Mouse (Mus musculus): ENCODE data around the gene Igfn1. TPM values are rescaled to one million over a fixed set of nuclear protein-coding genes. Genes with fewer than 3 reads are reported as not detected.
A peak's percentile ranks its signal among the peaks of the same experiment; 100 is the strongest.

The Igfn1 gene
- total RNA-seq (2021): 10 to 100 TPM; 32.4 to 62.9 TPM
- long read RNA-seq, experiment 1, partial matches to known transcripts: 30 of 35 reads
- long read RNA-seq, experiment 1, other reads (novel, unspliced or antisense): 5 of 35 reads
- long read RNA-seq, experiment 2, partial matches to known transcripts: 65 of 86 reads
- long read RNA-seq, experiment 2, other reads (novel, unspliced or antisense): 21 of 86 reads

DNA sequence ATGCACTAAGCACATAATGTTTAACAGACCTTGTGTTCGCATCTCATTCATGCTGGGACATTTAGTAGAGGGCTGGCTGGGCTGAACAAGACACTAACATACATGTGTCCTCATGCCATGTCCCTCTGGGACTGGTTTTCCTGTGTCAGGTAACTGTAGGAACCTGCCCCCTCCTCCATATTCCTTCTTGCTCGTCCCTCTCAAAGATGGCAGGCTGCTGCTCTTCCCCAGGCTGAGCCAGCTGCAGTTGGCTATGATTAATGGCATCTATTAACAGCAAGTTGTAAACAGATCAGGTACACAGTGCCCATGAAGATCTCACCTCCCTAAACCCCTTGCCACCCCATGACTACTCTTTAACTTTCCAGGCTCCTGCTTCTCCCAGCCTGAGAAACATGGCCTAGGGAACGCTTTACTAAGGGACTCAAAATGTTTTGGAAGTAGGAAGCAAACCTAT, at the start of gene Igfn1:
Gene Igfn1, minus strand, starts transcription at position 51 of the 457 bp plus-strand sequence.
- peak; percentile 50 for DNase-seq (ENCODE audit: low spot score)

DNA sequence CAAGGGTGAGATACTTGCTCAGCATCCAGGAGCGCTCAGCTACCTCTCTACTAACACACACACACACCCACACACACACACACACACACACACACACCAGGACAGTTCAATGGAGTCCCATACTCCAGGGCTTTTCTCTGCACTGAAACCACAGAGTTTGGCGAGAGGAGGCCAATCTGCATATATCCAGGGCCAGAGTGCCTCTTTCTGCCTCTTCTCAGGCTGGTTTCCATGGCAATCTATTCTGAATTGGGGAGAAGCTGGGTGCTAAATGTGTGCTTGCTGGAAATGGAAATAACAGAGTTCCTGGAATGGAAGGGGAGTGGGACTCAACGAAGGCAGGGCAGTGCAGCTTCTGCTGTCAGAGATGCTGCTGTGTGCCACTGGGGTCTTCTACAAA, 49.6 kb upstream of the Igfn1 start:
- no peak for DNase-seq (ENCODE audit: low spot score)

DNA sequence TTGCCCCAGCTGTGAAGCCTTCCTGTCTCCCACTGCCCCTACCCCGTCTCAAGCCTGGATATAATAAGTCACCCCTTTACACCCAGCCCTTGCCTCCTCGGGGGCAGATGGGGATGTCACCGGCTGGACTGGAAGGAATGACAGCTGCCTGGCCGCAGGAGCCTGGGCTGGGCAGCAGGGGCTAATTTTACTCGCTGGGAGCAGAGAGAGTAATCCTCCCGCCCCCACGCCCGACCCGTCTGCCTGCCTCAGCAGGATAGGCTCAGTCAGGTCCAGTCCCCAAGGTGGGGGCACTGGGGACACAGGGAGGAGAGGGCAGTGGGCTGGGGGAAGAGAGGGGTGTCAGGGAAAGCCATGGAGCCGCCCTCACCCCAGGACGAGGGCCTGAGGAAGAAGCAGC, 46.4 kb upstream of the Igfn1 start, which contains the start of gene Cacna1s:
Gene Cacna1s, plus strand, starts transcription at position 204 of the 400 bp plus-strand sequence.
- peak; percentile 81 for DNase-seq (ENCODE audit: low spot score)

DNA sequence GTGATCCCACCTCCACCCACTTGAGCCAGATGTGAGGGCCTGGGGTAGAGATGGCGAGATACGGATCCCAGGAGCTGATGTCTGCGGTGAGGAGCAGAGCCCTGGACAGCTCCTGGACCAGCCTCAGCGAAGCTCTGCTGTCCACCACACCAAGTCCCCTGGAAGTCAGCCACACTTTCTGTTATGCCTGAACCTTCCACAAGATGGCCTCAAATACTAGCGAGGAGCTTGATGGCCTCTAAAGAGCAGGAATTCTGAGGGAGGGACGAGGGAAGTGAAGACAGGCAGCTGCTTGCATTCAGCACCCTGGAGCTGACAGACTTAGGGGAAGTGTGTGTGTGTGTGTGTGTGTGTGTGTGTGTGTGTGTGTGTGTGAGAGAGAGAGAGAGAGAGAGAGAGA, 45.3 kb upstream of the Igfn1 start:
- DNase-seq (ENCODE audit: low spot score): peak; percentile 89

DNA sequence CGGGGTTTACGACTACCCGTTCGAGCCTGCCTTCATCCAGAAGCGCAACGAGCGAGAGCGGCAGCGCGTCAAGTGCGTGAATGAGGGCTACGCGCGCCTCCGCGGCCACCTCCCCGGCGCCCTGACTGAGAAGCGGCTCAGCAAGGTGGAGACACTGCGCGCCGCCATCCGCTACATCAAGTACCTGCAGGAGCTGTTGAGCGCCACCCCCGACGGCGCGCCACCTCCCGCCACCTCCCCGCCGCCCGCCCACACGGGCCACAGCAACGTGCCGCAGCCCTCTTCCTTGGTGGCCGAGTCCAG, 44.8 kb upstream of the Igfn1 start:
- no peak for DNase-seq (ENCODE audit: low spot score)

DNA sequence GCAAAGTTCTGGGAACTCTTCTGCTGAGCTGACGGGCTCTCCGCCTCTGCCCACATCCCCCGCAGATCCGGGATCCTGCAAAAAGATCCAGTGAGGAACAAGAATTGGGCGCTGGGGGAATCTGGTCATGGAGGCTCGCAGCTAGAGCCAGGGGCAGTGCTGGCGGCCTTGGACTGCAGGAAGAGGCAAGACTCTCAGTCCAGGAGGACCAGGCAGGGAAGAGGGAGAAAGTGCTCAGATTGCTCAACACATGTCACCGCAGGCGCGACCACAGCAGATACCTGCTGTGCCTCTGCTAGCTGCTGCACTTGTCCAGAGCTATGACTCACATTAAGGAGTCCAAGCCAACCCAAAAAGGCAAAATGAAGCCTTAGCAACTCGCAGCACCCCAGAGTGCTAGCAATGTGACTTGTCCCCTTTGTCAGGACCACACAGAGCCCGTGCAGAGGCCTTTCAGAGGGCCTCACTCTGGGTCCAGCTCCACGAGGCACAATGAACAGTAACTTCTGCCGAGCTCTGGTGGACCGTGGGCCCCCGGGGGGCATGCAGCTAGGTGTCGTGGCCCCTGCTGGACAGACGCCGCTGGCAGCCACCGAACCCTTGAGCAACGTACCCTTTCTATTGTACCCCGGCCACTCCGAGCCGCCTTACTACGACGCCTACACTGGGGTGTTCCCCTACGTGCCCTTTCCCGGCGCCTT, 44.3 kb upstream of the Igfn1 start, which contains the start of gene Ascl5:
Gene Ascl5, plus strand, starts transcription at position 493 of the 701 bp plus-strand sequence.
- DNase-seq (ENCODE audit: low spot score): no peak

DNA sequence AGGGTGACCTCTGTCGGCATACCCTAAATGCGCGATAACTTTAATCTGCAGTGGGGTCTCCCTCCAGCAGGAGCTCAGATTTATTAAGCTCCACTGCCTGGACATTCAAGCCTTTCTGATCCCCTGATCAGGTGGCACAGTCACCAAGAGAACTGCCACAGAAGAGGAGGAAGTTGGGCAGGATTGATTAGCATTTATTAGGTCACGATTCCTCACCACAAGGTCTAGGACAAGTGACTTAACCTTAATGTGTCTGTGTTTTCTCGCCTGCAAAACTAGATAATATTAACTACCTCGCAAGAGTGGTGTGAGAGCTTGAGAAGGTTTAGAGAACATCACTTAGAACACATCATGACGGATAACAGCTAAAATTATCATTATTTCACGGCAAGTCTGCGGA, 41.8 kb upstream of the Igfn1 start:
- no peak for DNase-seq (ENCODE audit: low spot score)

DNA sequence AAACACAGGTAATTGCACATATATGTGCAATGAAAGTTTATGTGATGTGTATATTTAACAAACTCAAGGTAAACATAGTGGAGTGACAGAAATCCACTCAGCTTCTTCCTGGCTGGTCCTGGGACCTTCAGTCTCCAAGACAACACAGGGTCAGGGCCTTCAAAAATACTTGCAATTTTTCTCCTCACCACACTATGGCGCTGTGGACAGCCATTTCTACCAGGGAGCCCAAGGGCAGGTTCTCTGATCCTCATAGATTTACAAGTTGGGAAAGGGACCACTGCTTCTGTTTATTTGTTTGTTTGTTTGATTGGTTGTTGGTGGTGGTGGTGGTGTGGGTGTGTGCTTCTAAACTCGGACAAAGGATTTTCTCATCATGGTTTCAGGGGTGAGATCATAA, 41.3 kb upstream of the Igfn1 start:
- DNase-seq (ENCODE audit: low spot score): peak; percentile 43

DNA sequence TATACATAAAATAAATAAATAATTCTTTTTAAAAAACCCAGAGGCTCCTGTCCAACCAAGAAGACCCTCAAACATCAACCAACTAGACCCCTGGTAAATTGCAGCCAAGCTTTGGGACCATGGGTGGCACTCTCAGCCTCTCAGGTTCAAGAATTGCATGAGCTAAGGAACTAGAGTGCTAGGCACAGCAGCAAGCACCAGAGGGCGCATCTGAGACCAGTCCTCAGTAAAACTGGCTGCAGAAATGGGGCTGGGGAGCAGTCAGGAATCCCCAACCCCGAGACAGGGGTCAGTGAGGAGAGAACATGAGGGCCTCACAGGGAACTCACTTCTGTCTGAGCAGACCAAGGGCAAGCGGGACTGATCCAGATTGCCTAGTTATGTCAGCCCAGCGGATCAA, 39.6 kb upstream of the Igfn1 start:
- peak; percentile 43 for DNase-seq (ENCODE audit: low spot score)

DNA sequence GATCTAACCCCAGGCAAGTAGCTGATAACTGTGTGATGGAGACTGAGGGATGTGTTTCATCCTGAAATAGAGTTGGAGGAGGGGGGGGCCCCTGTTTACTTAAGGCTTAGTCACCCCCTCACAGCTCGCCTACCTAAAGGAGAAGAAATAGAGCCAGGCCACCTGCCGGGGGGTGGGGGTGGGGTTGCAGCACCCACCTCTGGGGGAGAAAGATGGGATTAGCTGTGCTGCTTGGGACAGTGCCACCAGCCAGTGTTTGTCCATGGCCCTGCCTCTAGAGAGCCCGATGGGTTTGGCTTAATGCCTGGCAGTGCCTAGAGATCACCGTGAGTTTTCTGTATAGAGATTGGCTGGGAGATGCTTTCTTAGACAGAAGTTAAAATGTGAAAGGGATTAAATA, 34.7 kb upstream of the Igfn1 start:
- no peak for DNase-seq (ENCODE audit: low spot score)

DNA sequence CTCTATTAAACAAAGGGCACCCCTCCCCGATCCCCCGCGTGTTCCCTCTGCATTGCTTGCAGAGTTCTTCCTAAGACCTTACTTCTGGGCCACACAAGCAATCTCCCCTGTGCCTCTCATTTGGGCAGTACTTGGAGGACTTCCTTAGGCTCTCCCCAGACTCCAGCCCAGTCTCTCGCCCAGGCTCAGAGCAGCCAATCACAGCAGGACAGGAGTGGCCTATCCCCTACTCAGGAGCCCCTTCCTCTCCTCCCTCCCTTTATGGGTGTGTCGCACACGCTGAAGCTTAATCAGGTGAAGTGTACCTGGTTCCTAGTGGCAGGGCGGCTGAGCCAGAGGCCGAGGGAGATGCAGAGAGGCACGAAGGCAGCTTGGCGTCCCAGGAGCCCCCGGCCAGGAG, 34.3 kb upstream of the Igfn1 start:
- DNase-seq (ENCODE audit: low spot score): no peak

DNA sequence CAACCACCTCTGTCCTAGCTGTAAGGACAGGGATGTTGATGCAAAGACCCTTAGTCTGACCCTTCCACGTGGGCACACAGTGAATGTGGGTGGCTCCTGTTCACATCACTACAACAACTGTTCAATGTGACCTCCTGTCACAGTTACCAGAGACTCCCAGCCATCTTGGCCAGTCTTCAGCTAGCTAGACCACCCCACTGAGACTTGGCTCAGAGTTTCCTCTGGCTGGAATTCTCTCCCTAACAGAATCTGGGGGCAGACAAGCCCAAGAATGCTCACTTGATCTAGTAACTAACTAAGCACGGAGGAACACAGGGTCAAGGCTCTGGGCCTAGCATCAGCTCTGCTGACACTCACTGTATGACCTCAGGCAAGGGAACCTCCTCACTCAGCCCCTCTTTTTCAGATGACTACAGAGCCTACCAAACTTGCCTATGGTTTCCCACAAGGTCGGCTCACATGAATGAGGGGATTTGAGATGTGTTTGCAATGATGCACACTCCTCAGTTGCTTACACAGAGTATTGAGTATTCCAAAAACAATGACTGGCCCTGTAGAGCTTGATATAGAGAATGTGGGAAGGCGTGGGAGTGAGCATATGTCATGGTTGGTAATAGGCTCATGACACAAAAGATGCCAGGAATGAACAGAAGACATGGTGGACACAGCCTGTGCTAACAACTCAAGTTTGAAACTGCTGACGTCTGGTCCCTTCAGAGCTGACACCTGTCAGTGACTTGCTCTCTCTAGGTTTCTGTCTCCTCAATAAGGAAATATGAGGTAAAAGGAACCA, 32.8 kb upstream of the Igfn1 start:
- DNase-seq (ENCODE audit: low spot score): no peak

DNA sequence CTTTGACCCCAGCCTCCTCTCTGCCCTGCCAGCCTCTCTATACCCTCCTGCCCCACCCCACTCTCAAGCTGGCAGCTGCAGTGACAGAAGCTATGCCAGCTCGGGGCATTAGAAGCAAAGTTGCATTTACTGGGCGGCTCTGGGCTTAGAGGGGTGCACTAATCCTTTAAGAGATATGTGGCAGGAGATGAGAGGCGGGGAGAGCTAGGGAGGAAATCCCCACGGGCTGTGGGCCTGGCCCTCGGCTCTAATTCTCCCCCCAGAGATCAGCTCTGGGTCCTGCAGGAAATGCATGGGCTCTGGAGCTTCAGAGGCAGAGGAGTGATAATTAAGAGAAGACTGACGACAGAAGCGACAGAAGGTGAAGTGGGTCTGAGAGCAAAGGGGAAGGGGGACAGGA, 26.8 kb upstream of the Igfn1 start:
- no peak for DNase-seq (ENCODE audit: low spot score)

DNA sequence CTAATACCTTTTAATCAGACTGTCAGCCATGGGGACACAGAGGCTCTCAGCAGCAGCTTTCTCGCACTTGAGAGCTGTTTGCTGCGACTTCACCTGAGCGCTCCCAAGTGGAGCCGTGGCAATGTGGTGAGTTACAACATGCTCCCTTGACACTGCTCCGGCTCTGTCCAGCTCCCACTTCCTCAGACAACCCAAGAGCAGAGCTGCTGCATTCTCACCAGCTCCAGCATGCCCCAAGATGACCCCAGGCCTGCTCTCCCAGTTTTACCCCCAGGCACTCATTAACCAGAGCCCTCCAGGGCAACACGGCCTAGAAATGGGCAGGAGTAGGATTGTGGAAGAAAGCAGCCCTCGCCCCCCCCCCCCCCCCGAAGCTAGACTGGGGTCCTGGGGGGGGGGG, 25.6 kb upstream of the Igfn1 start:
- DNase-seq (ENCODE audit: low spot score): no peak

DNA sequence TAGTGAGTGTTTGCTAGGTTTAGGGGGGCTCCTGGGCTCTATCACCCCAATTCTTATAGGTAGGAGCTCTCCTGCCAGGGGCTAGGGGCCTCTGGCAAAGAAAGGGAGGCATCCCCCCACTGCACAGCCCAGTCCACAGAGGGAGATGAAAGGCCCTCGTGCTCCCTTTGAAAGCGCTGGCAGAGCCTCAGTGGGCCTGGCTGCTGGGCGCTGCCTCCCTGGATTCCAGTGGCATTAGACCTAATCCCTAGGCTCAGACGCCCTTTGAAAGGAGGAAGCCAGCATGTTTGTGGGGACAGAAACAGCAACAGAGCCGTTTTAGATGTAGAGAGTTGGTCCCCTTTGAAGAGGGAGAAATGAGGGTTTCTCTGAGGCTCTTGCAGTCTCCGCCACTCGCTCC, 24.1 kb upstream of the Igfn1 start:
- DNase-seq (ENCODE audit: low spot score): no peak

DNA sequence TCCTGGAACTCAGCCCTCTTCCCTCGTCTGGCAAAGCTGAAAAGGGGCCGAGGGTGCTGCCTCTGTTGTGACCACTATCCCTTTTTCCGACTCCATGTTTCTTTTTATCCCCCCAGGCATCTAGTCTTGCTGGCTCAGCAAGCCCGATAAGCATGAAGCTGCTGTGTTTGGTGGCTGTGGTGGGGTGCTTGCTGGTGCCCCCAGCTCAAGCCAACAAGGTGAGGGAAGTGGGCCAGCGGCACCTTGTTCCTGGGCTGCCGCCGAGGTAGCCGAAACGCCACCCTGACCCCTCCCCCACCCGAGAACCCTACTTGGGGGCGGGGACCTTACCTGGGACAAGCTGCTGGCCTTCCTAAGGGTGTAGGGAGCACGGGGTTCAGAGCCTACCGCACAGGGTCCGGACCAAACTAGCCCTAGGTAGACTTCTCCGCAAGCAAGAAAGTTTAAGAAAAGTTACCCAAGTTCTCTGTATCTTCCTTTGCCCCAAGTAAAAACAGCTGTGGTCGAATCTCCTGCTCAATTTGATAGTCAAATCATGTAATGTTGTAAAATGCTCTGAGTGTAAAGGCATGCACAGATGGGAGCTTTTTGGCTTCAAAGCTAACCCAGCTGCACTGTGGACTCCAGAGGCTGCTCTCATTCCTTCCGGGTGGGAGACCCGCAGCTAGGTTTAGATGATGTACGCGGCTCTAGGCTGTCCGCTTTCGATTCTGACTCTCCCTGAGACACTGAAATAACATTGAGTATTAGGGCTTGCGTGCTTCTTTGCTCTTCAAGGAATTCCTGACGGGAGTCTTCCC, 12.4 kb upstream of the Igfn1 start:
- DNase-seq (ENCODE audit: low spot score): no peak

DNA sequence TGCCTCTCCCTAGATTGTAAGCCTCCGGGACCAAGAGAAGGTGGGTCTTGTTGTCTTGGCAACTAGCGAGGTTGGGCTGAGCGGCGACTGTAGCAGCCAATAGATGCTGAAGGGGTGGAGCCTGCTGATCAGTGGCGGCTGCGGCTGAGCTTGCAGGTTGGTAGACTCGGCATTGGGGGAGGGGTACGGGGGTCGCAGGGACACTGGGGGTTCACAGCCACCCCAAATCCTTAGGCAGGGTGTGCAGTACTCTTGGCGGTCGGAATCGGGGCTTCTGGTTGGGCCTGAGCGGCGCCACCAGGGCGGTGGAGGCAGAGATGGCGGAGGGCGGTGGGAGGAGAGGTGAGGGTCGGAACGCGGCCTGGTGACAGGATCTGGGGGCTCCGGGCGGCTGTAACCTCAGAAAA, 11.8 kb upstream of the Igfn1 start:
- peak; percentile 96 for DNase-seq (ENCODE audit: low spot score)

DNA sequence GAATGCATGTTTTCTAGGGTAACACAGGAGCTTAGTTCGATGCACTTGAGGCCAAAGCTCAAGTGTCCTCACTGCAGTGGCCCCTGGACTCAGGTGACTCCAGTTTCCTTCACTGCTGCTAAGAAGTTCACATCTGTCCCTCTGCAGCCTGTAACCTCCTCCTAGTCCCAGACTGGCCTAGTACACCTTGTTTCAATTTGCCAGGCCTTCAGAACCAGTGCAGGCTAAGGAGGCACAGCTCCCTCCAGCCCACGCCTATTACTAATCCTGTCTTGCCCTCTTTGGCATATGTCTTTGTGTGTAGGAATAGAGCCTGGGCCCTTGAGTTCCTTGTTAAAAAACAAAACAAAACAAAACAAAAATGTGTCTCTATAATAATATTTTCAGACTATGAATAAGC, 11.2 kb upstream of the Igfn1 start:
- no peak for DNase-seq (ENCODE audit: low spot score)

DNA sequence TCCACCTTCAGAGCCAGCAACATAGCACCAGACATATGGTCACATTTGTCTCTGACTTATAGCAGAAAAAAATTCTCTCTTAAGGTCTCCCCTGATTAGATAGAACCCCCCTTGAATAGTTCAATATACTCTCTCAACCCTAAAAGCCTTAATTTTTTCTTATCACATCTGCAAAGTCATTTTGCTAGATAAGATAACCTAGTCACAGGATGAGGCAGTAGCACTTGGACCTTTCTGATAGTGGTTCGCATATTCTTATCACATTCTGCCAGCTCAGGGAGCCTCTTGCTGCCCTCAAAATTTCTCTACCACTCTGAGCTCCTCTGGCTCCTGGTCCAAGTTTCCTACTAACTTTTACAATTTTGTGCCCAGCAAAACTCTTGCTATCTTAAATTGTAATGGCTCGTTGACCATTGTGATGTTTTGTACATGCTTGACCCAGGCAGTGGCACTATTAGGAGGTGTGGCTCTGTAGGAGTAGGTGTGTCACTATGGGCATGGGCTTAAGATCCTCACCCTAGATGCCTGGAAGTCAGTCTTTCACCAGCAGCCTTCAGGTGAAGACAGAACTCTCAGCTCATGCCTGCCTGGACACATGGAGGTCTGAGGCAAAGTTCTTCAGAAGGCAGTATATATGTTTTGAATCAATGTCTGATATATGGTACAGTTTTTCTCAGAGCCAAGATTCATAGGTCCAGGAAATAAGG, 8.8 kb upstream of the Igfn1 start:
- no peak for DNase-seq (ENCODE audit: low spot score)

DNA sequence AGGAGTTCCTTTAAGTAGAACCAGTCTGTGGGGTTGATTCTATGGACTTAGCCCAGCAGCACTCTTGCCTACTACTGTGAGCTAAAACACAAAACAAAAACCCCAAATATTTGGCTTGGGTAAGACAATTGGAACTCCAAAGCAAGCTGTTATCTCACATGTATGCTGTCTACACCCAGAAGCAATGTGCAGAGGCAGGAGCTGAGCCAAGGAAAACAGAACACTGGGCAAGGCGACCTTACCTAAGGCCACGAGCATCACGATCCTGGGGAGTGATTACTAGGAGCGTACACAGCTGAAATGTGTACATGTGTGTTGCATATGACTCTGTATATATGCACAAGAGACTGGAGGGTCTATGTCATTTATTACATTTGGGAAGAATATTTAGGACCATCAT, 7.4 kb upstream of the Igfn1 start:
- DNase-seq (ENCODE audit: low spot score): no peak

DNA sequence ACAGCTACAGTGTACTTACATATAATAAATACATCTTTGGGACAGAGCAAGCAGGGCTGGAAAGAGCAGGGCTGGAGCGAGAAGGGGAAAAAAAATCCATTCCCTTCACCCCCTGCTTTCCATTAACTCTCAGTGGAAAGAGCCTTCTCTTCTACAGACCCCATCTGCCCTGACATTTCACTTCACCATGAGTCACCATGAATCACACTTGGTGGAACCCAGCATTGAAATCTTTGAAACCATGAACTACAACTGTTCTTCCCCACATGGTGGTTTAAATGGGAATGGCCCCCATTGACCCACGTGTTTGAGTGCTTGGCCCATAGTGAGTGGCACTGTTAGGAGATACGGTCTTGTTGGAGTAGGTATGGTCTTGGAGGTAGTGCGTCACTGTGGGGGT, 4.1 kb upstream of the Igfn1 start:
- no peak for DNase-seq (ENCODE audit: low spot score)
